Mouse (Mus musculus) ES-Bruce4 (cell line): ENCODE measurements around the gene Eaf1.

Experiments used
- CTCF ChIP-seq: IDR thresholded peaks from one replicate; pipeline ENCODE4 v1.8.1; 2011; ENCODE audit warnings: low read depth, low read length
- EP300 ChIP-seq: IDR thresholded peaks from 2 replicates; pipeline ENCODE4 v1.6.1; 2011; ENCODE audit warnings: low read depth, low read length; ENCODE audit not compliant: insufficient read depth
- POLR2A ChIP-seq: IDR thresholded peaks from one replicate; pipeline ENCODE4 v1.8.1; 2011; ENCODE audit warnings: low read length; ENCODE audit not compliant: insufficient read depth

GRCm38 (mm10) chr14:31482417-31482816 is 11.8 kb upstream of the Eaf1 start:
- no peak for TF ChIP-seq CTCF
- TF ChIP-seq POLR2A, result no peak
- TF ChIP-seq EP300, result no peak
